Mouse (Mus musculus) adipose tissue, adult 10 weeks (tissue): ENCODE results near the gene Utp14b. TPM values are rescaled to one million over a fixed set of nuclear protein-coding genes. Genes with fewer than 3 reads are reported as not detected.

Experiments used
- polyA plus RNA-seq: library from polyadenylated mRNA; stranded (reverse); fragments of 350-450 nt; fragmentation: Illumina TruSeq; extraction: RNeasy Lipid Tissue Mini Kit (QIAGEN cat#74804); gene quantifications from one replicate; pipeline ENCODE4 v1.2.3, GENCODE M21; 2014; ENCODE audit warnings: low read depth, low replicate concordance

The Utp14b gene
- polyA plus RNA-seq: 2.5 TPM

DNA sequence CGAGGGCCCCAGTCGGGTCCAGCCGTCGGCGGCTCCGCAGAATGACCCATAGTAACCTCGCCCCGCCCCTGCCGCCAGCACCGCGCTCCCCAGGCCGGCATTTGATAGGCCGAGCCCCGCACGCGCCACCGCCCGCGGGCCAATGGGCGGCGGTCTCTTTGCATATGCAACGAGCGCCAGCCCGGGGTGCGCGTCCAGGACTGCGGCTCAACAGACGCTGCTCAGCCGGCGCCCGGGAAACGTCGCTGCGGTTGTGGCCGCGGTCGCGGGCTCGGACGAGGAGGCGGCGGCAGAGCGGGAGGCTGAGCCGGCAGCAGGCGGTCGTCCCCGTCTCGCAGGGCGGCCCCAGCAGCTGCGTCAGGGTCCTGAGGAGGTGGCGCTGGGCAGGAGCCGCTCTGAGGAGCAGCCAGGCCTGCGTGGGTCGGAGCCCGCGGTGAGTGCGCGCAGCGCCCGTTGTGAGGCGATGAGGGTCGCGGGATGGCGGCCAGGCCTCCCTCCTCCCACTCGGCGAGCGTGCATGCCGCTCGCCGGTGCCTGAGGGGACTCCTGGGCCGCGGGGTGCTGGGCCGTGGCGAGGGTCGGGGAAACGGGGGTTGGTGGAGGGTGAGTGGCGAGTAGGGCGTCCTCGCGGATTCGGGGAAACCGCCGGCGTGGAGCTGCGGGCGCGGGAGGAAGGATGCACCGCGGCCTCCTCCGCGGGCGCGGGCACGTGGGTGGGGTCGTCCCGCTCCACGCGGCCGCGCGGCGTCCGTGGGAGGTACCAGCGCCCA is at the start of gene Utp14b, which contains the start of gene Acsl3:
Gene Utp14b, plus strand, starts transcription at position 368 of the 770 bp plus-strand sequence.
Gene Acsl3, plus strand, starts transcription at position 155 of the 770 bp plus-strand sequence.

Other genes with a start within 250 kb of the Utp14b start
- 32.1 TPM for gene Farsb, start 169.1 kb upstream of the Utp14b start, polyA plus RNA-seq
- gene Mogat1, start 147.0 kb upstream of the Utp14b start, polyA plus RNA-seq: 21.8 TPM
- 2.2 TPM for gene BC035947, start 145.9 kb upstream of the Utp14b start, polyA plus RNA-seq
- 22.6 TPM for gene Acsl3, start 213 bp upstream of the Utp14b start, polyA plus RNA-seq
- gene Kcne4, start 158.7 kb downstream of the Utp14b start, polyA plus RNA-seq: 9.9 TPM